Mouse (Mus musculus) intestine, embryonic 16.5 days (tissue): Measurements from ENCODE around the gene Trit1. TPM values are rescaled to one million over a fixed set of nuclear protein-coding genes. Genes with fewer than 3 reads are reported as not detected.

Experiments used
- polyA plus RNA-seq: library from polyadenylated mRNA; unstranded; fragments of >200 nt; fragmentation: Nextera tagmentation; extraction: Ambion mirVana; gene quantifications from 2 replicates; pipeline ENCODE4 v1.2.1, GENCODE M21; 2015

The Trit1 gene
- polyA plus RNA-seq, 1 experiment from 2014 or later, result 16.0 TPM

Other genes starting within 250 kb of the Trit1 start
- gene Ppt1, start 180.4 kb upstream of the Trit1 start, polyA plus RNA-seq, result 79.3 and 81.0 TPM in 2 replicates
- 86.4 and 91.1 TPM in 2 replicates for gene Cap1, start 130.5 kb upstream of the Trit1 start, polyA plus RNA-seq
- 3.3 and 4.0 TPM in 2 replicates for gene Mfsd2a, start 55.4 kb upstream of the Trit1 start, polyA plus RNA-seq
- gene Mycl, start 20.9 kb upstream of the Trit1 start, polyA plus RNA-seq, result 5.1 and 5.3 TPM in 2 replicates
- gene Bmp8b, start 88.6 kb downstream of the Trit1 start, polyA plus RNA-seq, result 0.29 and 0.47 TPM in 2 replicates
- 0.13 TPM in 1 of 2 replicates, not detected in the other for gene Oxct2b, start 99.7 kb downstream of the Trit1 start, polyA plus RNA-seq
- 76.1 and 84.1 TPM in 2 replicates for gene Ppie, start 123.4 kb downstream of the Trit1 start, polyA plus RNA-seq
- gene Hpcal4, start 166.6 kb downstream of the Trit1 start, polyA plus RNA-seq, result 3.4 TPM in 2 replicates
- gene Nt5c1a, start 184.9 kb downstream of the Trit1 start, polyA plus RNA-seq, result not detected in 2 replicates
- gene Heyl, start 217.0 kb downstream of the Trit1 start, polyA plus RNA-seq, result 10.7 and 12.0 TPM in 2 replicates
- gene Pabpc4, start 245.8 kb downstream of the Trit1 start, polyA plus RNA-seq, result 31.6 and 36.7 TPM in 2 replicates